Mouse (Mus musculus): ENCODE measurements around the gene Hist1h4h. TPM values are rescaled to one million over a fixed set of nuclear protein-coding genes. Genes with fewer than 3 reads are reported as not detected.

Hist1h4h gene
- polyA plus RNA-seq, 1 experiment, result 33.5 TPM

Other genes with a start within 250 kb of the Hist1h4h start
- 0.45 and 1.00 TPM in 2 replicates for gene Zfp322a, start 161.8 kb upstream of the Hist1h4h start, polyA plus RNA-seq (2012)
- 10.5 and 13.8 TPM in 2 replicates for gene Abt1, start 107.2 kb upstream of the Hist1h4h start, polyA plus RNA-seq (2012)
- not detected in 2 replicates for gene Btn1a1, start 65.1 kb upstream of the Hist1h4h start, polyA plus RNA-seq (2012)
- gene Btn2a2, start 42.2 kb upstream of the Hist1h4h start, polyA plus RNA-seq (2012), result not detected in 2 replicates
- 81.4 and 86.9 TPM in 2 replicates for gene Hist1h2af, start 2.9 kb downstream of the Hist1h4h start, polyA plus RNA-seq (2012)
- gene Hist1h3g, start 4.4 kb downstream of the Hist1h4h start, polyA plus RNA-seq (2012), result 19.0 and 22.6 TPM in 2 replicates
- gene Hist1h2bh, start 12.3 kb downstream of the Hist1h4h start, polyA plus RNA-seq (2012), result 2.5 and 3.3 TPM in 2 replicates
- 5.5 and 6.8 TPM in 2 replicates for gene Hist1h3f, start 13.0 kb downstream of the Hist1h4h start, polyA plus RNA-seq (2012)
- gene Hist1h4f, start 20.6 kb downstream of the Hist1h4h start, polyA plus RNA-seq (2012), result 13.2 and 18.3 TPM in 2 replicates
- 0.77 and 1.7 TPM in 2 replicates for gene Hist1h1d, start 22.2 kb downstream of the Hist1h4h start, polyA plus RNA-seq (2012)
- gene Hist1h3e, start 31.3 kb downstream of the Hist1h4h start, polyA plus RNA-seq (2012), result 18.9 and 21.1 TPM in 2 replicates
- gene Hist1h2ae, start 40.2 kb downstream of the Hist1h4h start, polyA plus RNA-seq (2012), result 16.2 and 16.7 TPM in 2 replicates
- 46.4 and 66.4 TPM in 2 replicates for gene Hist1h2bg, start 40.3 kb downstream of the Hist1h4h start, polyA plus RNA-seq (2012)
- 3.1 and 11.2 TPM in 2 replicates for gene Hist1h2bf, start 43.1 kb downstream of the Hist1h4h start, polyA plus RNA-seq (2012)
- 5.5 and 5.7 TPM in 2 replicates for gene Hist1h2ad, start 43.3 kb downstream of the Hist1h4h start, polyA plus RNA-seq (2012)
- gene Hist1h3d, start 44.7 kb downstream of the Hist1h4h start, polyA plus RNA-seq (2012), result 6.4 and 7.1 TPM in 2 replicates
- 9.9 and 17.2 TPM in 2 replicates for gene Hist1h4d, start 50.5 kb downstream of the Hist1h4h start, polyA plus RNA-seq (2012)
- 0.79 and 1.1 TPM in 2 replicates for gene Hist1h2be, start 90.1 kb downstream of the Hist1h4h start, polyA plus RNA-seq (2012)
- 9.0 and 14.7 TPM in 2 replicates for gene Hist1h1e, start 91.5 kb downstream of the Hist1h4h start, polyA plus RNA-seq (2012)
- gene Hist1h2ac, start 152.9 kb downstream of the Hist1h4h start, polyA plus RNA-seq (2012), result 7.2 TPM in 2 replicates
- 66.3 and 70.6 TPM in 2 replicates for gene Hist1h2bc, start 153.1 kb downstream of the Hist1h4h start, polyA plus RNA-seq (2012)
- gene Hist1h1t, start 164.8 kb downstream of the Hist1h4h start, polyA plus RNA-seq (2012), result 0.27 TPM in 1 of 2 replicates, not detected in the other
- 4.5 and 10.6 TPM in 2 replicates for gene Hist1h4c, start 167.4 kb downstream of the Hist1h4h start, polyA plus RNA-seq (2012)
- gene Hfe, start 179.8 kb downstream of the Hist1h4h start, polyA plus RNA-seq (2012), result 8.0 and 15.2 TPM in 2 replicates
- gene Hist1h1c, start 207.8 kb downstream of the Hist1h4h start, polyA plus RNA-seq (2012), result 100 and 116 TPM in 2 replicates
- 20.1 and 23.0 TPM in 2 replicates for gene Hist1h3c, start 214.6 kb downstream of the Hist1h4h start, polyA plus RNA-seq (2012)
- gene Hist1h2bb, start 215.7 kb downstream of the Hist1h4h start, polyA plus RNA-seq (2012), result 11.2 and 22.3 TPM in 2 replicates
- 17.6 and 35.4 TPM in 2 replicates for gene Hist1h2ab, start 220.1 kb downstream of the Hist1h4h start, polyA plus RNA-seq (2012)
- 9.2 and 14.4 TPM in 2 replicates for gene Hist1h3b, start 221.2 kb downstream of the Hist1h4h start, polyA plus RNA-seq (2012)
- gene Hist1h4b, start 226.0 kb downstream of the Hist1h4h start, polyA plus RNA-seq (2012), result 13.8 and 16.1 TPM in 2 replicates
- gene Hist1h4a, start 230.2 kb downstream of the Hist1h4h start, polyA plus RNA-seq (2012), result 16.8 and 23.1 TPM in 2 replicates
- gene Hist1h3a, start 231.3 kb downstream of the Hist1h4h start, polyA plus RNA-seq (2012), result 21.7 and 27.6 TPM in 2 replicates
- gene Hist1h1a, start 232.6 kb downstream of the Hist1h4h start, polyA plus RNA-seq (2012), result 1.2 and 3.7 TPM in 2 replicates
- gene Trim38, start 238.9 kb downstream of the Hist1h4h start, polyA plus RNA-seq (2012), result 0.08 TPM in 1 of 2 replicates, not detected in the other

Measured in megakaryocyte-erythroid progenitor cell, adult 5 weeks (primary cell).